Mouse (Mus musculus): ENCODE measurements at regions not wholly inside any gene's neighbourhood (a gene's known extent, or its start where the extent isn't known, plus 50 kb on each side); places are given as distances from the start of the nearest gene placed in this dataset.
A peak's percentile ranks its signal among the peaks of the same experiment; 100 is the strongest.
"Not testable (repeated sequence)": the region's sequence is repeated elsewhere in the genome, so short reads cannot be mapped to it uniquely, and the experiment has no call there.

DNA sequence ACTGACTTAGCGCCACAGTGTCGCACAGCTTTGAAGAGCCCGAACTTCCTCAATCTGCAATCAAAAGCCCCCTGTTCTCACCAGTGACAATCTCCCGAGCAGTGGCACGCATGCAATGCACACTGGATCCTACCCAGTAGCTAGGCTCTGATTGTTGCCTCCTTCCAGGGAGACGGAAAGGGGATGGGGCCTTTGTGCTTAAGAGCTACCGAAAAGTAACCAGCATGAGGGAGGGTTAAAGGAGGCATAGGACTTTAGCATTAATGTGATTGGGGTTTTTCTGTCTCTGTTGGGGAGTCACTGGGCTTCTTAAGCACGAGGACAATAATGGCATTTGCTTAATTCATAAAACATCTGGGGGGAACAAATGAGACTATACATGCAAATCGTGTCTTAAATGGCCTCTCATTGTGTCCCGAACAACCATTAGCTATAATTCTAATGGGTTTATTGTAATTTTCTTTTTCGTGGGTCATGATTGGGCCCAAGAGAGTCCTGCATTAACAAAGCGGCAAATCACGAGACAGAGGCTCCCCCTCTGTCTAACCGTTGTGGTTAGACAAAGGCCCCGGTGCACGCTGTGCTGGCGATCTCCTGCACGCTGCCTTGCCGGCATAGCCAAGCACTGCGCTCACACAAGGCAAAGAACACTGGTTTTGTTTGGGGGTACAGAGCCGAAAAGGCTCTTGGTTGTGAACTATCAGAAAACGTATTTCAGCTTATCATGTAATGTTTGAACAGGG lies 223.2 kb downstream of the Dact1 start:
- DNase-seq, result no peak

DNA sequence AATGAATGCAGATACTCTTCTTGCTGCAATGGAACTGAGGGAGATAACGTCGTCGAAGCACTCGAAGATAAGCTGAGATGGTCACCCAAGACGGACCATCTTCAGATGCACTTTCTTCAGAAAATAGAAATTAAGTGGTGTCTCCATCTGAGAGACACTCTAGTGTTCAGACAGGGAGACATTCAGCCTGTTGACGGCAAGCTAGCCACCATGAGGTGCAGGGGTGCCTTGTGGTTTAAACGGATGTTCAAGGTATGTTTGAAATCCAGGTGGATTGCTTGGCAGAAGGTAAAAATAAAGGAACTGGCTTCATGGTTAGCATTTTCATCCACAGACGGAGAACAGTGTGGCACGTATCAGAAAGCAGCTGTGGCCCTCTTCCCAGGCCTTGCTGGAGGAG lies 224.0 kb downstream of the Dact1 start:
- no peak for DNase-seq

GRCm38 (mm10) chr12:71534199-71534598 lies 224.5 kb downstream of the Dact1 start:
- DNase-seq, result no peak

- no peak for DNase-seq
These were observed 225.6 kb downstream of the Dact1 start for GRCm38 (mm10) chr12:71535251-71535650.

GRCm38 (mm10) chr12:71535831-71536230 lies 226.1 kb downstream of the Dact1 start:
- not testable (repeated sequence) for DNase-seq

DNA sequence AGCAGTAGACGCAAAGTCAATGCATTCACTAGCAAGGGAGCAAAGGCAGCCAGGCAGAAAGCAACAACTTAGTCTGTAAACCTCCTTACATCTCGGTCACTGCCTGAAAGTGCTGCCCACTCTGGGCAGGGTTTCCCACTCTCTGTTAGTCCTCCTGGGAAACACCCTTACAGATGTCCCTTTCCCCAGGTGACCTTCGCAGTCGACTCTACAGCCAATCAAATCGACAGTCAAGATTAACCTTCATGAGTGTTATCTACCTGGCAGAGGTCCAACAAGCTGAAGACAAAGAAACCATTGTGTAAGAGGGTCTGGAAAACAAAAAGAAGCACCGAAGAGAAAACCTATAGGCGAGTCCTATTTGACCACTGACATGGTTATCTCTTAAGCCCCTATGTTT lies 229.0 kb downstream of the Dact1 start:
- no peak for DNase-seq

- DNase-seq, result no peak
These were observed 230.6 kb downstream of the Dact1 start for GRCm38 (mm10) chr12:71540279-71540678.

DNA sequence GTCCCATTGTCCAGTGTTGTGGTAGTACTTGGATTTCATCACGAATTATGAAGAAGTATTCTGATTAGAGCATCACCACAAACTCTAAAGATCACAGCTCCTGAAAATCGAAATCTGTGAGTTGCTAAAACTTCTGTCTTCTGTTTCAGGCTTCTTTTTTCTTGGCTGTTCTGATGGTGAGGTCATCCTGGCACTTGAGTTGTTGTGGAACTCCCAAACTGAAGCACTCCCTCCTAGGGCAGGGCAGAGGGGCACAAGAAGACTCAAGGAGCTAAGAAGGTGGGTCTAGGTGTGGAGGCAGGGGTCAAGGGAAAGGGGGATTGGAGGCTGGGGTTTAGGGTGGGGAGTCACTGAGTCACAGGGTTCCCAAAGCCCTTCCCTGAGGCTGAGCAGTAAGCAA lies 232.3 kb downstream of the Dact1 start:
- DNase-seq, result no peak

DNA sequence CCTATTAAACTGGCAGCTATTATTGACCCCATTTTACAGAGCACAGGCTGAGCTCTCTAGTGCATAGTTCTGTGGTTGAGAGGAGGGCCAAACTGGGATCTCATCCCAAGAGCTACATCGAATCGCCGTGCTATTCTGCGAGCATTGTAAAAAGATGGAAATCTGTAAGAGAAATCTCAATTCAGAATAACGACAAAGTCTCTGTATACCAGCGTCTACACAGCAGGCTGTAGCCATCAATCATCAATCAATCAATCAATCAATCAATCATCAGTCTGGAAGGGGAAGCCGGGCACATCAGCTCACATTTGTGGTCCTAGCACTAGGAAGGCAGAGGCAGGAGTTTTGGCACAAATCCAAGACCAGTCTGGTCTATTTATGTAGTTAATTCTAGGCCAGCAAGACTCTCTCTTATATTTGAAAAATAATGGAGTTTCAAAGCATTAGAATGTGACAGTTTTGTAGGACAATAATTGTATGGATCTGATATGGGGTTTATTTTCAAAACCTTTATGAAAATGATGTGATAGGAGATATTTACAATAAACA lies 234.0 kb downstream of the Dact1 start:
- no peak for DNase-seq

GRCm38 (mm10) chr12:71544401-71545159 lies 234.9 kb downstream of the Dact1 start:
- no peak for DNase-seq

DNA sequence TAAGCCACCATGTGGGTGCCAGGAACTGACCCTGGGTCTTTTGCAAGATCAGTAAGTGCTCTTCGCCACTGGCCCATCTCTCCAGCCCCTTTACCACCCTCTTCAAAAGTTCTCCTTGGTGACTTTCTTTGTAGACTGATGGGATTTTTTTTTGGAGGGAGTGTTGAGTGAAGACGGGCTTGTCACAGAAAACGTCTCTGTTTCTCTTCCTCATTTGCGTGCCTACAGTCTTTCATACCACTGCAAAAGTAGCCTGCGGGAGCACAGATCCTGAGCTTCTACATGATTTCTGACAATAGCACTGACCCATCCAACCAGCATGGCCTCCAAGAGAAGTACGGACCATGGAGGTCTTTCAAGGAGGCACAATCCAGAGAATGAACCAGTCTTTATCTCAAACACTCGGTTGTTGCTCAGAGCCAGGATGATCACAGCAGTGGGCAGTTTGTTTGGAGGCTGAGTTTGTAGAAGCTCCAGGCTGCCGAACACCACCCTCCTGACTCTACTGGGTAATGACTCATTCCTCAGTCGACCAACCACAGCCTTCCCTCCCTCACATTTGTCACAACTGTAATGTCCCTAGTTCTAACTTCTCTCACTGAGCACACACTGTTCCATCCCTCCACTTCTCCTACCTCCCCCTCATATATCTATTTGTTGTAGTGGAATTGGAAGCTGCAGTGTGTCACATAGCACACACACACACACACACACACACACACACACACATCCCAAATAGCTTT lies 237.0 kb downstream of the Dact1 start:
- no peak for DNase-seq

GRCm38 (mm10) chr12:71549336-71549735 lies 239.7 kb downstream of the Dact1 start:
- no peak for DNase-seq

DNA sequence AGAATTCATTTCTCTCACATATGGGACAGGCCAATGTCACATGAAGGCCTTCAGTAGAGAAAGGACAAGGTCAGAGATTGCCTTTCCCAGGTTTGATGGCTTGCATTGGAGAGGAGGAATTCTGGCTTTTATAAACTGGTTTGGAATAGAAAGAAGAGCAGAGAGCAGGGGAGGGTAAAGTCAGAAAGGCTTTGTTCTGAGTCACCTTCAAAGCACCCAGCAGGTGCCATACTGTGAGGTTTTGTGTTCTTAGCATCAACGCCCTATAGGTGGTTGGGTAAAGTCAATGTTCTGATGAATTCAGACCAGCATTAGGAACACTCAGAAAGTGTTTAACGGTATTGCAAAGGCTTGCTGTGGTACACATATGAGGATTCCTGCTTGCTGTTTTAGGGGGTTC lies 244.5 kb downstream of the Dact1 start:
- no peak for DNase-seq

DNA sequence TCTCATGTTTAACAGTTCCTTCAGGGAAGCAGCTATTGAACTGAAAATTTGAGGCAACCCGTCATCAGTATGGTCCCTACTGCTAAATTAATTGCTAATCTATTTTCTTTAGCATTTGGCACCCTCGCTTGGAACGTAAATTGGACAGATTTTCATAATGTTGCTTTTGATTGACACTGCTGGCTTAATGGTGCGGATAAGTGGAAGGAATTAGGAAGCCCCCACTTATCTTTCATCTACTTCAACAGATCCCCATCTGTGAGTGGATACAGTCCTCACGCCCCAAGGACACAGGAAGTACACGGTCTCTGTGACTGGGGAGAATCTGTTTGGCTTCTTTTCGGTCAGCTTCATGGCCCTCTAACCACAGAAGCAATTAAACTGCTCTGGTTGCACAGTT lies 251.6 kb downstream of the Dact1 start:
- no peak for DNase-seq

DNA sequence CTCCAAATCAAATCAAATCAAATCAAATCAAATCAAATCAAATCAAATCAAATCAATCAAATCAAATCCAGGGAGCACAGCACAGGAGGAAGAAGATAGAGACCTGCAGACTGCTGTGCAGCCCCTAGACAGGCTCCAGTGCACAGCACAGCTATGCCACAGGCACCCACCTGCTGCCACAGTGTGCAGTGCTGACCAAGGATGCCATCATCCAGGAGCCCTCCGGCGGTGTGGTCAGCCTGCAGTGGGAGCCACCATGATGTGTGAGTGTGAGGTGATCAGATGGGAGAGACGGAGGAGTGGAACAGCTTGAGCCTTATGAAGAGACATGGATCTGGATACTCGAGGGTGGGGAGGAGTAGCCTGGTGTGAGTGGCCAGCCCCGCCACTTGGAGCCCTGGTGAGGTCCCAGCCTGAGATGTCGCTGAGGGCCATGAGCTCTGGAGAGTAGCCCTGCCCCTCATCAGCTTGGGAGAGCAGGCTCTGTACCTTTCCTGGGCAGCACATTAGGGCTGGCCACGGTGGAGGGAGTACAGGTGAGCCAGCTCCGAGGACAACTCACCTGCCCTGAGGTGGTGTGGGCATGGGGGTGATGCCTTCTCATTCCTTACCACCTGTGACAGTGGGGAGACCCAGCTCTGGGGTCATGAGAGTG lies 252.4 kb downstream of the Dact1 start:
- no peak for DNase-seq

DNA sequence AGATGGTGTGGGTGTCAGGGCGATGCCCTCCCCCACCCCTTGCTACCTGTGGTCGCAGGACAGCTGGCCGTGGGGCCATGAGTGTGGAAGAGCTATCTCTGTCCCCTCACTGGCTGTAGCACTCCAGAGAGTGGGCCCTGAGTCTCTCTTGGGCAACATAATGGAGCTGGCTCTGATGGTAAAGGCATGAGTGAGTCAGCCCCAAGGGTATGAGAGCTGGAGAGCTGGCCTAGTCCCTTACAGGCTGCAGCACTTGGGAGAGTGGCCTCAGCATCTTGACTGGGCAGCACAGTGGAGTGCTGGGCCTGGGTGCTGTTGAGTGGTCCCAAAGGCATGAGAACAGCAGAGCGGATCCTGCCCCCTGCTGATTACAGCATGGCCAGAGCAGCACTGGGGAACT lies 253.5 kb downstream of the Dact1 start:
- DNase-seq, result no peak

GRCm38 (mm10) chr12:71566371-71566770 lies 256.7 kb downstream of the Dact1 start:
- no peak for DNase-seq

DNA sequence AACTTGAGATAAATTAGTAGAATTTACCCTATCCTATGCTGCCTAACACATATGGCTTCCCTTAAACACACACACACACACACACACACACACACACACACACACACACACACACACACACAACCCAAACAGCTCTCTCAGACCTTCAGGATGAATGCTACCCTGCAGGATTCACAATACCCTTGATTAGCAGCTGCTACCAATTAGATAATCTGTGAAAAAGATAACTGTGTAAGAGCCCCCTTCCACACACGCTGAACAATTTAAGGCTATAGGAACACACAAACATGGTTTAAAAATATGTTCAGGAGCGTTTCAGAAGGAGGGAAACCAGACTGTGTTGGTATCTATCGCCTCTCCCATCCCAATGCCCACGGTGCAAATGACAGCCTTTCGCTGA lies 258.6 kb downstream of the Dact1 start:
- DNase-seq, result no peak

DNA sequence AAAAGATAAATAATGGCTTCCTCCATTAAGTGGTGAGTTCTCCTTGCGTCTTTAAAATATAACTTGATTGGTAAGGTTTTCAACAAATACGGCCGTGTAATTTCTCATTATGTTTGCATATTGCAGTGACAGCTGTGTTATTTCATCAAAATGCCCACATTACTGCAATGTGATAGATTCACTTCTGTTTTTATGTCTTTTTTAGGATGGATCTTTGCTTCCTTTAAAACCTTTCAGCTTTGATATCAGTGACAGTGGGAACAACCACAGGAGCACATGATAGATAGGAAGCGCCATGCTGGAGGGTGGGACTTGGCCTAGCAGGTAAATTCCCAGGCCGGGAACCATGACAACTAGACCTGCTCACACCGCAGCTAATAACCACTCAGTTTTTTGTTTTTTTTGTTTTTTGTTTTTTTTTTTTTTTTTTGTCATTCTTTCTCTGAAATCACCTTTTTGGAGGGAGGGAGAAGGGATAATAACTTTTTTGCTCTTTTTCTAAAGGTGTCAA lies 259.3 kb downstream of the Dact1 start:
- no peak for DNase-seq

DNA sequence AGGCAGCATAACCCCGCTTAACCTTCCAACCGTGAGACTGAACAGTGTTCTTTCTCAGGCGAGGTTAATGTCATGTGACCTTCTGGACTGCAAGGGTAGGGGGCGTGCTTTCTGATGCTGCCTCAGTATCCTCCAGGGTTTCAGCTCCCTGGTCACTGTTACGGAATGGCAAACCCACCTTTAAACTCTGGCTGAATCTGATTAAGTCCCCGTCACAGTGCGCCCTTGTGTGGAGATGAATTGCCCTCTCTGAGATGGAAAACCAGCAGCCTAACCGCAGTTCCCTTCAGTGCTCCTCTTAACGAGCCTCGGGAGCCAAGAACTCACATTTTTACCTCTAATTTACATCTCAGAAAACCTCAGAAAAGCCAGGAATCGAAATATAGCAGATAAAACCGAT lies 260.0 kb downstream of the Dact1 start:
- peak; percentile 18 to 19 for DNase-seq

GRCm38 (mm10) chr12:71570116-71570515 lies 260.4 kb downstream of the Dact1 start:
- DNase-seq, result no peak

- DNase-seq, result no peak
These were observed 257.9 kb upstream of the Daam1 start for GRCm38 (mm10) chr12:71572833-71573446.

Data from kidney, postnatal 4 days (tissue).